Mouse (Mus musculus): ENCODE data around the gene Trdn.

Gene Trdn

DNA sequence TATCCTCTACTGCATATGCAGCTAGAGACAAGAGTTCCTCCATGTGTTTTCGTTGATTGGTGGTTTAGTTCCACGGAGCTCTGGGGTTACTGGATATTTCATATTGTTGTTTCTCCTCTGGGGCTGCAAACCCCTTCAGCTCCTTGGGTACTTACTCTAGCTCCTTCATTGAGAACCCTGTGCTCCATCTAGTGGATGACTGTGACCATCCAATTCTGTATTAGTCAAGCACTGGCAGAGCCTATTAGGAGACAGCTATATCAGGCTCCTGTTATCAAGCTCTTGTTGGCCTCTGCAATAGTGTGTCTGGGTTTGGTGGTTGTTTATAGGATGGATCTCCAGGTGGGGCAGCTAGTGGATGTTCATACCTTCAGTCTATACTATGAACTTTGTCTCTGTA lies 290.2 kb downstream of the Trdn start:
- DNase-seq (ENCODE audit: low spot score), result no peak

DNA sequence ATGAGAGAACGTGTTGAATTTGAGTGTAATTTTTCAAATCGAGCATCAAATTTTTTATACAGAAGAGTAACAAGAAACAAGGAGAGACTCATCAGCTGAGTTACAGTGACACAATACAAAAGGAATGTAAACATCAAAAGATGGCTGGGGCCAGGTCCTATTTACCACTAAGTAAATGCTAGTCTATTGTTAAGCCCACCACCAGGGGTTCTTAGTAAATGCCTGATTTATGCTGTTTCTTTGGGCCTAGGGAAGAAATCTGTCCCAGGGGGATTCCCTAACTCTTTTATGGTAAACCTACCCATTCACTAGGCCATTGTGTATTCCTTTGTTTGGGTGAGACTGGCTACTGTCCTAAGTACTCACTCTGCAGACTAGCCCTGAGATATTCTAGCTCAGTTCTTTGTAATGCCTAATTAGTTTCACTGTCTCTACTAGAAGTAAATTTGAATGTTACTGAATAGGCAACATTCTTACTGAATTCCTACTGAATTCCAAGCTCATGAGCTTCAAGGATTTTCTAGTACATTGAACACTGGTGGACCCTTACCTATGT lies 295.2 kb downstream of the Trdn start:
- DNase-seq (ENCODE audit: low spot score), result no peak

All from ovary, postnatal 10 days (tissue).